Mouse (Mus musculus) right cerebral cortex, postnatal 4 days (tissue): ENCODE results near the gene Mustn1.
A peak's percentile ranks its signal among the peaks of the same experiment; 100 is the strongest.

ENCODE experiments used
- DNase-seq: peaks from one replicate; pipeline ENCODE4 v3.0.0-alpha.2; 2022

Mustn1 gene

DNA sequence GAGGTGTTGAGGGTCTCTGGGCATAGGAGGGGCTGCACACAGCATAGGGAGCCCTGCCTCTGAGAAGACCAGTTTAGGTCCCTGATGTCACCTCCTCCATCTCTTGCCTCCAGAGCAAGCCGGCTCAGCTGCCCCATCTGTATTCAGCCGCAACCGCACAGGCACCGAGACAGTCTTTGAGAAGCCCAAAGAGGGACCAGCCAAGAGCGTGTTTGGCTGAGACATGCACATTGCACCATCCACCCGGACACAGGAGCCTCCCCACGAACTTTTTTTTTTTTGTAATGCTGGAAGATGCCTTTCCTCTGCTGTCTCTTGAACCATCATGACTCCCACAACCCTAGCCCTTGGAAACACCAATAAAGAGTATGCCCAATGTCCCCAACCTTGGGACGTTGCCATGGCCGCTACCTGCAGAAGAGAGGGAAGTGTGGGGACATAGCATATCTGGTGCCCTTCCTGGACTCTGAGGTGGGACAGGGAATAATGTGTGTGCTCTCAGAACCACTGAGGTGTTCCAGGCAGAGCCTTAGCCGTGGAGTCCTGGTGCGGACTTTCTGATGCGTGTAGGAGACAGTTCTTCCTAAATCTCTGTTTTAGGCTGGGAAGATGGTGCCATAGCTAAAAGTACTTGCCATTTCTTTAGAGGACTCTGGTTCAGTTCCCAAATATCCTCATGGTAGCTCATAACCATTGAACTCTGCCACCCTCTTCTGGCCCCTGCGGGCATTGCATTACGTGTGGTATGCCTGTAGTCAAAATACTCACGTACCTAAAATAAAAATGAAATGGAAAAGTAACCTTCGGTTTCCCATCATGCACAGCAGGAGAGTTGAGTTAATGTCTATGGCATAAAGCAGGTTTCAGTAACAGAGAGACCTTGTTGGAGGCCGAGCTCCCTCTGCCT is 2.1 kb downstream of the Mustn1 start:
- DNase-seq: peak; percentile 65

DNA sequence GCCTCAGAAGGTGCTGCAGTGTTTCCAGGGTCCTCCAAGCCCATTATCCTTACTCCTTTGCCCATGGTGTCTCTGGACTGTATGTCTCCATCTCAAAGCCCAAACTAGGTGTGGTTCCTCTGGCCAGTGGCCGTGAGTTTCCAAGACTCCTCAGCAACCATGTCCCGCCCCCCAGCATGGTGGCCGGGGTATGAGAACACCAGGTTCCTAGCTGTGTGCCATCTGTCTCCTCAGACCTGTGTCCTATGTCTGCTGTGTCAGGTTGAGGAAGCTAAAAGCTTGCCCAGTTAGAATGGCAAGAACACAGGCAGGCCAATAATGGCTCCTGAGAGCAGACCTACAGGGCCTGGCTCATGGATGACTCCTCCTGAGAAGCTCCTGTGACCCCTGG is 2.7 kb downstream of the Mustn1 start:
- no peak for DNase-seq

DNA sequence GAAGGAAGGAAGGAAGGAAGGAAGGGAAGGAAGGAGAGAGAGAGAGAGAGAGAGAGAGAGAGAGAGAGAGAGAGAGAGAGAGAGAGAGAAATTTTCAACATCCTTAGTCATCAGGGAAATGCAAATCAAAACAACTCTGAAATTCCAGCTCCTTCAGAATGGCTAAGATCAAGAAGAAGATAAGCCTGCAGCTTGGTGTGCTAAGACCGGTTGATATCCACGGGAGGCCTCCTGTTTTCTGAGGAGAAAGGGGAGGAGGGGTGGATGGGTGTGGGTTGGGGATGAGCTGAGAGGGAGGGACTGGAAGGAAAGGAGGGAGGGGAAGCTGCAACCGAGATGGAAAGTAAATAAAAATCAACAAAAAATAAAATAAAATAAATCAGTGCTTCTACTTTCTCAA is 6.3 kb downstream of the Mustn1 start:
- DNase-seq: no peak

DNA sequence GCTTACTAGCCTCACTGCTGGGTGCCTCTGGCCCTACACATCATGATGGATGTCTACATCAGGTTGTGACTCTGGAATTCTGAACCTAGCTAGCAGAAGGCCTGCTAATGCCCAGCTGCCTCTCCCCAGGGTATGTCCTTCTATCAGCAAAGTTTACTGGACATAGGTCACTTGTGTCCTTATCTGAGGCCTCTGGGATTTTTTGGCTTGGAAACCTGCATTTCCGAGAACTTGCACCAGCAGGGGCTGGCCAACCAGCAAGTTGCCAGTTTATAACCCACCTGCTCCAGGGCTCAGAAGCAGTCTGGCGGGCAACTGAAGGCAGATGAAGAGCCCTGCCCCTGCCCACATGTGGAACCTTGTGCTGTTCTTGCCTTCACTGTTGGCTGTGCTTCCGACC is 7.2 kb downstream of the Mustn1 start, which contains the start of gene Itih4:
Gene Itih4, plus strand, starts transcription at position 273 of the 400 bp plus-strand sequence.
- no peak for DNase-seq

DNA sequence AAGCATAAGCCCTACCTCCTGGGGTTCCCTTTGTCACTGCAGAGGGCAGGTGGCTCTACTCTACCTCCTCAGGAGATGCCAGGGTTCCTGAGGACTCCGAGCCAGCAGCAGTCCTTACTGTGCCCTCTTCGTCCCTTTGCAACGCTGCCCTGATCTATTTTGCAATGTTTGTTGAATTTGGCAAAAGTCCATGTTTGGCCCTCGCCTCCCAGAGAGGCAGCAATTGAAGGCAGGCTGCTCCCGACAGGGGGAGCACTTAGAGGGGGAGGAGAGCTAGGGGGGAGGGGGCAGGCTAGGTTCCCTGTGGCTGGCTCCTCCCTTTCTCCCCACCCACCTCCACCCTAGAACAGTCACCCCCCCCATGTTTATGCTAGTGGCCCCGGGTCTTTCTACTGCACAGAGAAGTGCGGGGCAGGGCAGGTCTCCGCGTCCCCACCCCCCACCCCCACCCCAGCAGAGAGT is 9.3 kb downstream of the Mustn1 start:
- peak; percentile 26 for DNase-seq

DNA sequence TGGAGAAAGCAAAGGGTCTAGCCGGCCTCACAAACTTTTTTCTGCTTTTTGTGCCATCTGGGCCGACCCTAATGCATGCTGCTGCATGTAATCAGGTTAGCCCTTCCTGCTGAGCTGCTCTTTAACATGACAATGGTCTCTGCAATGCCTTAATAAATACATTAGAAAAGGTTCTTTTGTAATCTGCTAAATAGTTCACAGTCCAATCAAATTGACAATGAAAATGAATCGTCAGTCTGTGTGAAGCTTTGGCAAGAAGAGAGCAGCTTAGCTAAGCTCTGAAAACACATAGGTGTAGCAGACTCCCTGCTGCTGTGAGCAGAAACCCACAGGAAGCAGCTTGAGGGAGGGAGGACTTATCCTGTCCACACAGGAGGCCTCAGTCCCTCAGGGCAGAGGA is 21.0 kb downstream of the Mustn1 start:
- no peak for DNase-seq

DNA sequence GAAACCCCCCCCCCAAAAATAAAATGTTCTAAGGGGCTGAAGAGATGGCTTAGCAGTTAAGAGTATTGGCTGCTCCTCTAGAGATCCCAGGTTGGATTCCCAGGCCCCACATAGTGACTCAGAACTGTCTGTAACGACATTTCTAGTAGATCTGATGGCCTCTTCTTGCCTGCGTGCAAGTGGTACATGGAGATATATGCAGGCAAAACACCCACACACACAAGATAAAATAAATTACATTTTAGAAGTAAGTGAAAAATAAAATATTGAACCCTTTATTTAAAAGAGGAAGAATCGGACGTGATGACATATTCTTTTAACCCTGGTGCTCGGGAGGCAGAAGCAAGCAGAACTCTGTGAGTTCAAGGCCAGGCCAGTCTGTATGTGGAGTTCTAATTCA is 23.6 kb downstream of the Mustn1 start:
- DNase-seq: no peak

DNA sequence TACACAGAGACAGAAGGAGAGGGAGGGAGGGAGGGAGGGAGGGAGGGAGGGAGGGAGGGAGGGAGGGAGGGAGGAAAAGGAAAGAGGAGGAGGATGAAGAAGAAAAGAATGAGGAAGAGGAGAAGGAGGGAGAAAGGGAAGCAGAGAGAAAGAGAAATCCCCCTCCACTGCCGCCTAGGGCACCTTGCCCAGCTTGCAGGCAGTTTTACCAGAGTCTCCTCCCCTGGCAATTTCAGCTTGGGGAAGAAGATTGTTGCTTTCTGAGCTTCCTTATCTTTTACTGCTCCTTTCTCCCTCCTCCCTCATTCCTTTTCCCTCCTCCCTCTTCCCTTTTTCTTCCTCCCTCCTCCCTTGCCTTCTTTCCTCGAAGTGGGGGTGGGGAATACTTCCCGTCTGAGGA is 24.0 kb downstream of the Mustn1 start:
- no peak for DNase-seq

DNA sequence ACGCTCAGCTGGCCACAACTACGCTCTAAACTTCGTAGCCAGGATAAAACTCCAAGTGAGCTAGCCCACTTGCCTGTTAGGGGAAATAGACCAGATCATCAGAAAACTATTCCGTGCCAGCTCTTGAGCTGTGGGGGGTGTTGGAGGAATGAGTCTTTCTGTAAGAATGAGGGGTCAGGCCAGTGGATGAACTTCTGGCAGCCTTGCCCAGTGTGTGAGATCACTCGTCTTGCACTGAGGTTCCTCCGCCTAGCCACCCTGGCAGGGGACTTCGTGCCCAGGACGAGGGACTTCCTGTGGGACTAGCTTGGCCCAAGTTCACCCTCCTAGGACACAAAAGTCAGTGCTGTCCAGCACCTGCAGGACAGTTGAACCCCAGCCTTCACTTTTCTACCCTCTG is 25.3 kb downstream of the Mustn1 start:
- DNase-seq: no peak

DNA sequence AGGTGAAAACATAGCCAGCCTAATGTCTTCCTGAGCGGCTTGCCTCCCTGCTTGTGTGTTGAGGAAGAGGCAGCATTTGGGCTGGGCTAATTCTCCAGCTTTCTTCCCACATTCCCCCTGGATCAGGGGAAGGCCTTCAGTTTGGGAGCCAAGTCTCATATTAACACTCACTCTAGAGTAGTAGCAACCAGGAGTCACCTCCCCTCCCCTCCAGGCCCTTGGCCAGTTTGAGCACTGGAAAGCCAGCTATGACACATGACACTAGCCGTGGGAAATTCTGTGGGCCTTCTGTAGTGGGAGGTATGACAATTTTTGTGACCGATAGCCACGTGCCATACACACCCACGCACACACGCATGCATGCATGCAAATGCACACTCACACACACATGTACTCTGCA is 27.0 kb downstream of the Mustn1 start:
- no peak for DNase-seq

DNA sequence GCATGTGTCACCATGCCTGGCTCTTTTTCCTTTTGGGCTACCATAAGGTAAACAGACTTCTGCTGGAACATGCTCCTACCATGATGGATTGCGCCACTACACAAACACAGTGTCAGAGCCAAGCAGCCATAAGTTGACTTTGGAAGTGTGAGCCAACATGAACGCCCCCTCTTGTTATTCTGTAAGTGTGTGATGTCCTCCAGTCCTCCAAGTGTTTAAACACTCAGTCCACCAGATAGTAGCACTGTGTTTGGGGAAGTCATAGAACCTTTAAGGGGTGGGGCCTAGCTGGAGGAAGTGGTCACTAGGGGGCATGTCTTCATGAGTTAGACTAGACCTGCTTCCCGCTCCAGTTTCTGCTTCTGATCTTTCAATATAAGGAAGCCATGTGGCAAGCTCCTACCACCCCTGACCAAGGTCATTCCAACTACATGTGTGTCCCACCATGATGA is 28.8 kb downstream of the Mustn1 start:
- DNase-seq: no peak

DNA sequence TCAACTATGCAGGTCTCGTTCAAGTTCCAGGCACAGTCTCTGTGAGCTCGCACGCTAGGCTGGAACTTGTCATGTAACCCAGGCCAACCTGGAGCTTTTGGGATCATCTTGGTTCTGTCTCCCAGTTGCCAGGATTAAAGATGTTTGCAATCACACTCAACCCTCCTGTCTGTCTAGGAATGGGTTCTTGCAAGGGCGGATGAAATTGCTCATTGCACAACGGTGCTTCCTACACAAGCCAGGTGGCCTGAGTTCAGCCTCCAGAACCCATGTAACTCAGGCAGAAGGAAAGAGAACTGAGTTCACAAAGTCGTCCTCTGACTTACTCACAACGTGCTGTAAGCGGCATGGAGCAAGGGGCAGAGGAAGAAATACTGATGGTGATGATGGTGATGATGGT is 32.1 kb downstream of the Mustn1 start:
- DNase-seq: no peak

DNA sequence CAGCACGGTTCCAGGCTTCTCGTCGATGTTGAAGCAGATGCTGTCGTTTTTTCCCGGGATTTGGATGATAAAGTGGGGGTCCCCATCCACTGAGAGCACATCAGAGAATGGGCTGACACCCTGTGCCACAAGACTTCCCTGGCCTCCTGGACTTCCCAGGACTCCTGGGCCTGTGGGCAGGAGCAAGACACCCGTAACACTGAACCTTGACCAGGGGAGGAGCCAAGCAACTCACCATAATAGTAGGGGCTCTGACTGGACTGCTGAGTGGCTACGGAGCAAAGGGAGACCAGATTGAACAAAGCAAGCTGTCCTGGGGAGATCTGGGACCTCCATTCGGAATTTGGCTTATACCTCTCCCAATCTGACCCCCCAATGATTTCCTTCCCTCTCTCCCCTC is 33.6 kb downstream of the Mustn1 start:
- DNase-seq: no peak

DNA sequence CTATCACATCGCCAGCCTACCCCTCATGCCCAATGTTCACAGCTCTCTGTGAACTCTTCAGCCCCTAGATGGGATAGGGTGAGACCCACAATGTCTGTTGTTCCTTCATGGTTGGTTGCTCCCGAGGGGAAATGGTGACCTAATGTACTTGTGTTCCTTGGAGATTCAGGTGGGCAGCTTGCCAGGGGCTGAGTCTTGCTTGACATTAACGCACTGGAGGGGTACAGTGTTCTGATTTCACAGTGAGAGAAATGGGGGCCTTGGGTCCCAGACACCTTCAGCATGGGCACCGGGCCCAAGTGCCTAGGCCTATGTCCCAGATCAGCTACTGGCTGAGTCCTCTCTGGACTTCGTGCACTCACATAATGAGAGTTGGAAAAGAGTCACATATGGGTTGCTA is 34.4 kb downstream of the Mustn1 start:
- DNase-seq: no peak

DNA sequence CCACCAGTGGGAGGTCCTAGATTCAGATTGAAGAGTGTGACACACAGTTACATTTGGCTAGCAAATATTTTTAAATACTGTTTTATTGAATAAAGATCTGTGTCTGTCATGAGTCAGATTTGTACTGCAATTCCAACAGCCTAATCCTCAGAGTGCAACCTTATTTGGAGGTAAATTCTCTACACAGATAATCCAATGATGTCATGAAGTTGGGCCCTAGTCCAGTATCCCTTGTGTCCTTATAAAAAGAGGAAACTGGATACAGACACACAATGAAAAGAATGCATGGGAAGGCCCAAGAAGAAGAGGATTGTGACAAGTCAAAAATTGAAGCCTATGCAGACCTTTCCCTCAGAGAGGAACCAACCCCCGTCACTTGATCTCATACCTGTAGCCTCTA is 37.5 kb downstream of the Mustn1 start:
- DNase-seq: no peak

DNA sequence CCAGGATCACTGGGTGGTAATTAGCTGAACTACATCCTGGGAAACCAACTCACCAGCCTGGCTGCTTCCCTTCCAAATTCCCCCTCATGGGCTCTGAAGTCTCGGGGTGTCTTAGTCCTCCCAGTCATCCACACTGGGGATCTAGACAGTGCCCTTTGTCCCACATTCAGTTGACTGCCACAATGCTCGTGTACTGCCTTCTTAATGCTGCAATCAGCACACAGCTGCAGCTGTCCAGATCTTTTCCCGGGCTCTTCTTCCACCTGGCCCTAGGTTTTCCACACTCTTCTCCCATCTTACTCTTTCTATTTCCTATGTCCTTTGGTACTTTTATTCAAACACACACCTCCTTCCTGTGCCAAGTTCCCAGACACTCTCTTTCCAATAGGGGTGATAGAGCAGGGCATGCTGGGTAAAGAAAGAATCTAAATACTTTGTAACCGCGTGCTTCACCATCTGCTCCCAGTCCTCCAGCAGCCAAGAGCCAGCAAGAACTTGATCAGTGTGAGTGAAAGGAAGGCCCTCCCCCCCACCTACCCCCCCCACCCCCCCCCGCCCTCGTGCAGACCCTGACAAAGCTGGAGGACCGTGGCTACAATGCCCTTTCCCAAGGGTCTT is 43.2 kb downstream of the Mustn1 start:
- DNase-seq: no peak

DNA sequence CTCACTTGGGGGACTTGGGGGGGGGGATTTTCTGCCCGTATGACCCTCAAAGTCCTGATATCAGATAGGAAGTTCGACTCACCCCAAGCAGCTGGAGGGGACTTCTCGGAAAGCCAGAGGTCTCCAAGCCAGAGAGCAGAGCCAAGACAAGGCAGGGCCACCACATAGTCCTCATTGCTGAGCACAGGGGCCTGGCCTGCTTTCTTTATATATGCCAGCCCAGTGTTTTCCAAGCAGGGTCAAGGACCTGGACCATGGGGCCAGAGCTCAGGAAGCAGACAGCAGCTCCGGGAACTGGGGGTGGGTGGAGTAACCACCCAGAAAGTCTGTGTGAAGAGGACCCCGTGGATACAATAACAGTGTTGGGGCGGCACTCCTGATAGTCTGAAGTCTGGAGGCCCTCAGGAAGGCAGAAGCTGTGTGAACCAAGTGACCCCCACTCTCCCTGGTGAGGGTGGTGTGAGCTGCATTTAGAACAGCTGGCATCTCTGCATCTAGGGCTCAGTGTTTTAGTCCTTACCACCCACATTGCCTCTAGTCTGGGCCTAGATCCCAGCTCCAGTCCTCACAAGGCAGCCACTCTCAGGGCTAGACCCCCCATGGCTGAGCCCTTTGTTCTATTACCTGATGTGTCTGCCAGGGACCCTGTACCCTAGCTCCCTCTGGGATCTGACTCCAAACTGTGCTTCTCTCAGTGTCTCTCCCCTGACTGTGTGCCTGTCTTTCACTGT is 44.5 kb downstream of the Mustn1 start, which contains the start of gene Itih3:
Gene Itih3, minus strand, starts transcription at position 386 of the 731 bp plus-strand sequence.
- DNase-seq: peak; percentile 13

DNA sequence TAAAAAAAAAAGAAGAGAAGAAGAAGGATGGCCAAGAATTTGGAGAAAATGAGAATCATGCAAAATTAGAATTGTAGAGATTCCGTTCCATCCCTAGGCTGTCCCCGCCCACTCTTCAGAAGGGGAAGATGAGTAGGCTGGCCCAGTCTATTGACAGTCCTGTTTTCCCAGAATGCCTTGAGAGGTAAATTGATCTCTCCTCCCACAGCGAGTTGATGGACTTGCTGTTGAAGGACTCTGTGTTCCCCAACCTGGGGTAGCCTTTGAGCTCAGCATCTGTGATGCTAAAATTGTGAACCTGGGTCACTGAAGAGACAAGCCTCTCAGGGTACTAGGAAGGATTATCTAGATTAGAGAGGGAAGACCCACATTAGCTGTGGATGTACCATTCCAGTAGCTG is 46.5 kb downstream of the Mustn1 start:
- no peak for DNase-seq

DNA sequence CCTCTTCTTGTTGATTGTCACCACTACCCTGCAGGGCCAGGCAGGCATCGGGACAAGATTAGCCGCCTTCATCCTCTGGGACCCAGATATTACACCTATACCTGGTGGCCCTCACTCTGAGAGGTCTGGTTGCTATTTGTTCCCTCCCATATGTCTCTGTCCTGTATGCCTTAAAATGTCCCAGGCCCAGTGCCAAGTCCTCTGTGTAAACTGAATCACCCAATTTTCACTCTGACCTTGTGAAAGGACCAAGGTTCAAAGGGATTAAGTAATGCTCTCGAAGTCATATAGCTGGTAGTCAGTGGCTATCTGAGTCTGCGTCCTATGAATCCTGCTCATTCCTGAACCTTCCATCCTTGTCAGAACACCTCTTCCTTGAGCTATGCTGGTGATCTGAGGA is 51.4 kb downstream of the Mustn1 start:
- no peak for DNase-seq
